Mouse (Mus musculus) embryo, embryonic 10.5 days (tissue): ENCODE data around the gene Cyp1b1.

Experiments used
- DNase-seq: peaks from one replicate; pipeline ENCODE4 v3.0.0-alpha.2; 2015; ENCODE audit warnings: low spot score

Cyp1b1 gene

GRCm38 (mm10) chr17:79713643-79714367 is 1.1 kb downstream of the Cyp1b1 start:
- peak; percentile 71 for DNase-seq

GRCm38 (mm10) chr17:79713276-79713642 is 1.6 kb downstream of the Cyp1b1 start:
- peak; percentile 61 for DNase-seq

DNA sequence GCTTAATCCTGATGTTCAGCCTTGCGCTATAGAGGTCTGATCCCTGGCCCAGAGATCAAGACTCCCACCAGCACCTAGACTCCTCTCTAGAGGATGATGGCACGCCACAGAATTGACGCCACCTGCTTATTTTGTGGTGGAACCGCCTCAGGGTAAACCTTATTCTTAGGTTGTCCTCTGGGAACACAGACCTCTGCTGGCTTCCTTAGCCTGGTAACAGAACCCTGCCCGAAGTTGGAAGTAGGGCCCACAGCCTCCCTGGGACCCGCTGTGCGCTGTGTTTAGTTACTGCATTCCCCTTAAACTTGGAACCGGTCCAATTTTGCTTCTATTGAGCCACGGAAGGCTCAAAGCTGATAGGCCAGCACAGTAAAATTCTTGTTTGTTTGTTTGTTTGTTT is 2.3 kb downstream of the Cyp1b1 start:
- DNase-seq: peak; percentile 66

GRCm38 (mm10) chr17:79711944-79712343 is 2.9 kb downstream of the Cyp1b1 start:
- no peak for DNase-seq

DNA sequence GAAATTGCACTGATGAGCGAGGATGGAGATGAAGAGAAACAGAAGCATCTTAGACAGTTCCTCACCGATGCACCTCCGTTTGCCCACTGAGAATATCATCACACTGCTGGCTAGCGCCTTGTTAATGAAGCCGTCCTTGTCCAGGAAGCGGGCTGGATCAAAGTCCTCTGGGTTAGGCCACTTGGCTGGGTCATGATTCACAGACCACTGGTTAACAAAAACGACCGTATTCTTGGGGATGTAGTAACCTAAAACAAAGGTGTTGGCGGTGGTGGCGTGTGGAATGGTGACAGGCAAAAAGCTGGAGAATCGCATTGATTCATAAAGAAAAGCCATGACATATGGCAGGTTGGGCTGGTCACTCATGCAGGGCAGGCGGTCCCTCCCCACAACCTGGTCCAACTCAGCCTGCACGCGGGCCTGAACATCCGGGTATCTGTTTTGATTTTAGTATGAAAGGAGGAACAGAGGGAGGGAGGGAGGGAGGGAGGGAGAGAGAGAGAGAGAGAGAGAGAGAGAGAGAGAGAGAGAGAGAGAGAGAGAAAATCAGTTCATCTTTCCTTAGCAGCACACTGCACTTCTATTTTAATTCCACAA is 4.5 kb downstream of the Cyp1b1 start:
- DNase-seq: peak; percentile 55

- no peak for DNase-seq
Observed at GRCm38 (mm10) chr17:79709718-79710117, 5.1 kb downstream of the Cyp1b1 start.

DNA sequence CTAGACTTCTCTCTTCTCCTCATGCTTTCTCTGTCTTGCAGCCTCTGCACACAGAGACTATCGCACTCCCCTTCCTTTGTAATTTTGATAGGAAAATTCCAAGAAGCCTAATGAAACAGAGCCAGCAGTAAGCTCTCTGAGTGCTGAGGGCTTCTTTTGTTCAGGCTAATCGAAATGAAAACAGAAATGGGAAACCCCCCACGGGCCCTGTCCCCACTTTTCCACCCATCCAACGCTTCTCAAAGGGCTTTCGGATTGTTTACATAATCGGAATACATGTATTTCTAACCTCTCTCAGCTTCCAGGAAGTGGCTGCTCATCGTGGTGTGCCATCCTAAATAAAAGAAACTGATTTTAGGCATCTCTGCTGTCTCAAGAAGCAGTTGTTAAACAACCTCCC is 6.7 kb downstream of the Cyp1b1 start:
- DNase-seq: peak; percentile 59

DNA sequence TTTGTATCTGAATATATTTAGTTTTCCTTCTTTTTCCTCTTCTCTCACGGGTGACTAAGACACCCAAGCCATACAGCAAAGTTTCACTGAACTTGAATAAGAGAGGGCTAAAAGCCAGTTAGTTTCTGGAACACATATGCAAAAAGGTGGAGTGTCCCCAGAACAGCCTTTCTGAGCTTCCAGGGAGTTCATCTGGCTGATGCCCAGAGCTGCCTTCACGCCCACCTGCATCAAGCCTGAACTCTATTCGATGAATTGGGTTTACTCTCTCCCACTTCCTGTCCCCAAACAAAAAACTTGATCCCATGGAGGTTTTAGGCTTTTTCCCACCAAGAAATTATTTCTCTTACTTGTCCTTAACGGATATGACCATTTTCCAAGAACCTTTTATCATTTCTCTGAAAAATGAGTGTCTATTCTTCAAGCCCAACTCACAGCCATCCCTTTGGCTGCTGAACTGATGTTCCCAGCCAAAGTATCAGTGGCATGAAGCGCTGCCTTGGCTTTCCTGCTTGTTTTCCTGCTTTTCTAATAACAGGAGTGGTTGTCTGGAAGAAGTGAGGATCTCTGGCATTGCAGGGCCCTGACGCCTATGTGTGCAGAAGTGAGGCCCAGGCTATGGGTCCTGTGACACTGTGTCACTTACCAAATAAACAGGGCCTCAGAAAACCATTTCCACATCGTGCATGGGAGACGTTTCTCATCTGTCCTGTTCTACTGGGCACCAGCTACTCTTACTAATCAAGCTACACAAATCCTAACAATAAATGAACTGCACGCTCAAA is 9.0 kb downstream of the Cyp1b1 start:
- DNase-seq: no peak

- no peak for DNase-seq
Observed at GRCm38 (mm10) chr17:79700871-79701270, 14.0 kb downstream of the Cyp1b1 start.

GRCm38 (mm10) chr17:79699197-79699596 is 15.7 kb downstream of the Cyp1b1 start:
- DNase-seq: peak; percentile 60

GRCm38 (mm10) chr17:79695541-79695940 is 19.3 kb downstream of the Cyp1b1 start:
- DNase-seq: no peak

DNA sequence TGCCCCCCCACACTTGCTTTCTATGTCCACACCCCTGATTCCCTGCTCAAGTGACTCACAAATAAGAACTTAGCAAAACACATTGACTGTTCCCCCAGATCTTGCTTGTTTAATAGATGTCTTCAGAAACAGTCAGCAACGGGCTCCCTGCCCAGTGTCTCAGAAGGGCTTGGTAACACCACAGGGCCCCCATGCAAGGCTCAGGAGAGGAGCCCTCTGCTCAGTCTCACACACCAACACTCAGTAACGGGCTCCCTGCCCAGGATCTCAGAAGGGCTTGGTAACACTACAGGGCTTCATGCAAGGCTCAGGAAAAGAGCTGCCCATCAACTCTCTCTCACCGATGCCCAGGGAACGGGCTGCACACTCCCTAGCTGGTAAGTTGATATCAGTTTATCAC is 19.8 kb downstream of the Cyp1b1 start:
- no peak for DNase-seq

GRCm38 (mm10) chr17:79670837-79671236 is 44.0 kb downstream of the Cyp1b1 start:
- no peak for DNase-seq

DNA sequence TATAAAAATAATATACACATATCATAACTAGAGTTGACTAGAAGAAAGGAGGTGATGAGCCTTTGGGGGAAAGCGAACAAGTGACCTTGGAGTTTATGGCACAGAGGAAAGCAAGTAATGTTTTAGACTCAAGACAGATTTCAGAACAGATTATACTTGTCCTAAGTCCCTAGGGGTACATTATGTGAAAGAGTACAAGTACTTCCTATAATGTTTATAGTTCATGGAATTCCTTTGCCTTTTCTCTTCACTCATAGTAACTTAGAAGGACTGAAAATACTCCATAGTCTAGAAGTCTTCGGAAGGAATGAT is 50.8 kb downstream of the Cyp1b1 start:
- DNase-seq: no peak

GRCm38 (mm10) chr17:79663393-79664105 is 51.3 kb downstream of the Cyp1b1 start:
- DNase-seq: peak; percentile 80

- DNase-seq: no peak
Observed at GRCm38 (mm10) chr17:79661848-79662247, 53.0 kb downstream of the Cyp1b1 start.

DNA sequence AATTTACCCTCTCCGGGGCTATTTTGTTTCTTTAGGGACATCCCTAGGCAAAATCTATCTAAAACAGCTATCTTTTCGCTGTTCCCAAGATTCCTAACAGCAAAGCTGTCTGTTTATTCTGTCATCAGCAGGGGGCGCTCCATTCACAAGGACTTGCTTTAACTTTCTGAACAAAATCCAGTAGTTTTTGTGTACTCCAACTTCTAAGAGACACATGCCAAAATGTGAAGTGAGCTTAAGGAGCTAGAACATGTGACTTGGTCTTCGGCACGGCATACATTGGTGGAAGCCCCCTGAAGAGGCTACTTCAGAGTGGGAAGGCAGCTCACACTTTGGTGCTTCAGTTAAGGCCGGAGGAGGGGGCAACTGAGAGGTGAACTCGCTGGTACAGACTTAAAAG is 53.5 kb downstream of the Cyp1b1 start:
- DNase-seq: peak; percentile 89

DNA sequence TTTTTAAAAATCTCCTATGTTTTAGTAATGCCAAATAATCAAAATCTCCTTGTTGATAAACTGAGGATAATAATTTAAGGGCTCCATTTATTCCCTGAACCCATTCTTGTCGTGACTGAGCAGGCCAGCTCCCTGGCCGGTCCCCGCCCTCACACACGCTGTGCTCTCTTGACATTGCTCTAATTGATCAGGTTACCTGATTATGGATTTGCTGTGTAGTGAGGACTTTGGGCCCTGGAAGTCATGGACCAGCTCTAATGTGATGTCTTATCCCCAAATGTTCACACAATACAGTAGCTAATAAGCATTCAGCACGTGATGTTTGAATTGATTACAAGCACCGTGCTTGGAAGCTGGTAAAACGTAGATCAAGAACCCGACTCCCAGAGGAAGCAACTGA is 56.0 kb downstream of the Cyp1b1 start:
- no peak for DNase-seq

GRCm38 (mm10) chr17:79658452-79658851 is 56.4 kb downstream of the Cyp1b1 start:
- DNase-seq: no peak

GRCm38 (mm10) chr17:79657785-79658184 is 57.1 kb downstream of the Cyp1b1 start:
- DNase-seq: peak; percentile 54

DNA sequence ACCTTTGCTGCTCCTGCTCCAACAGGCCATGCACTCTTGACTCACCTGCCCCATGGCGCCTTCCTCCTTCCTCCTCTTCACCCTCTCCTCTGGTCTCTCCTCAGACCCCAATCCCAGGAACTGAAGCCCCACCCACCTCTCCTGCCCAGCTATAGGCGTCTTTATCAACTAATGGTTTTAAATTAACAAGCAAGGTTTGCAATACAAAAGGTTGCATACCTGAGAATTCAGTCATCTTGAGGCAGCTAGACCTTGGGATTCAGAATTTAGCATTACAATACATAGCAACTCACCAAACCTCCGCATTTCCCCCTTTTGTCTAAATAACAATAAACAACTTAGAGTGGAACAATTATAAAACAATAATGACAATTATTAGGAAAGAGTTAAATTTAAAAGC is 60.7 kb downstream of the Cyp1b1 start:
- DNase-seq: no peak

DNA sequence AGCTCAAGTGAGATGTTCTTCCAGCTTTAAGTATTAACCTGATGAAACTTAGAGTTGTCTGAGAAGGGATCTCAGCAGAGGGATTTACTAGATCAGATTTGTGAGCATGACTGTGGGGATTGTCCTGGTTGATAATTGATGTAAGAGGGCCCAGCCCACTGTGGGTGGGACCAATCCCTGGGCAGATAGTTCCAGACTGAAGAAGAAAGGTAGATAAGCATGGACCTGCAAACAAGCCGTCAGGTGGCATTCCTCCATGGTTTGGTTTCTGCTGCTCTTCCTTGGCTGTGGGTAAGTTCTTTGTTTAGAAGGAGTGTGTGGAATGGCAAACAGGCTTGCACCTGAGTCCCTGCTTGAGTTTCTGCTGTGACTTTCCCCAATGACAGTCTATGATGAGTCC is 61.7 kb downstream of the Cyp1b1 start:
- no peak for DNase-seq
